Mouse (Mus musculus): ENCODE results near the gene Ranbp3l. TPM values are rescaled to one million over a fixed set of nuclear protein-coding genes. Genes with fewer than 3 reads are reported as not detected.

The Ranbp3l gene
- total RNA-seq, 4 experiments from 2014 or later: 6.9 to 11.6 (median 11.0) TPM

GRCm38 (mm10) chr15:9070912-9071555 is 103.3 kb downstream of the Ranbp3l start, which contains the start of gene Nadk2:
Gene Nadk2, plus strand, starts transcription at chr15:9071260.
- DNase-seq (ENCODE audit: low spot score in 2 of 2): peak; percentile 88 to 98

GRCm38 (mm10) chr15:9071556-9072544 is 104.1 kb downstream of the Ranbp3l start:
- peak; percentile 24 to 33 for DNase-seq (ENCODE audit: low spot score in 2 of 2)

GRCm38 (mm10) chr15:9072630-9073029 is 104.9 kb downstream of the Ranbp3l start:
- DNase-seq (ENCODE audit: low spot score in 2 of 2): no peak

- DNase-seq (ENCODE audit: low spot score in 2 of 2): no peak
Observed at GRCm38 (mm10) chr15:9073067-9073608, 105.4 kb downstream of the Ranbp3l start.

GRCm38 (mm10) chr15:9073684-9074083 is 105.9 kb downstream of the Ranbp3l start:
- no peak for DNase-seq (ENCODE audit: low spot score in 2 of 2)

- no peak for DNase-seq (ENCODE audit: low spot score in 2 of 2)
Observed at GRCm38 (mm10) chr15:9074139-9074538, 106.4 kb downstream of the Ranbp3l start.

- no peak for DNase-seq (ENCODE audit: low spot score in 2 of 2)
Observed at GRCm38 (mm10) chr15:9074671-9075070, 106.9 kb downstream of the Ranbp3l start.

GRCm38 (mm10) chr15:9075608-9076200 is 108.0 kb downstream of the Ranbp3l start:
- DNase-seq (ENCODE audit: low spot score in 2 of 2): no peak

GRCm38 (mm10) chr15:9078481-9079300 is 110.9 kb downstream of the Ranbp3l start:
- DNase-seq (ENCODE audit: low spot score in 2 of 2): no peak

- no peak for DNase-seq (ENCODE audit: low spot score in 2 of 2)
Observed at GRCm38 (mm10) chr15:9079626-9080025, 111.9 kb downstream of the Ranbp3l start.

- DNase-seq (ENCODE audit: low spot score in 2 of 2): no peak
Observed at GRCm38 (mm10) chr15:9080206-9080605, 112.5 kb downstream of the Ranbp3l start.

- no peak for DNase-seq (ENCODE audit: low spot score in 2 of 2)
Observed at GRCm38 (mm10) chr15:9081294-9081693, 113.5 kb downstream of the Ranbp3l start.

- DNase-seq (ENCODE audit: low spot score in 2 of 2): no peak
Observed at GRCm38 (mm10) chr15:9082753-9083152, 115.0 kb downstream of the Ranbp3l start.

- no peak for DNase-seq (ENCODE audit: low spot score in 2 of 2)
Observed at GRCm38 (mm10) chr15:9086813-9087212, 119.1 kb downstream of the Ranbp3l start.

- no peak for DNase-seq (ENCODE audit: low spot score in 2 of 2)
Observed at GRCm38 (mm10) chr15:9087421-9087820, 119.7 kb downstream of the Ranbp3l start.

- DNase-seq (ENCODE audit: low spot score in 2 of 2): no peak
Observed at GRCm38 (mm10) chr15:9087895-9088682, 120.3 kb downstream of the Ranbp3l start.

GRCm38 (mm10) chr15:9088683-9089072 is 120.9 kb downstream of the Ranbp3l start:
- no peak for DNase-seq (ENCODE audit: low spot score in 2 of 2)

GRCm38 (mm10) chr15:9089136-9089720 is 121.5 kb downstream of the Ranbp3l start:
- DNase-seq (ENCODE audit: low spot score in 2 of 2): no peak

- DNase-seq (ENCODE audit: low spot score in 2 of 2): no peak
Observed at GRCm38 (mm10) chr15:9090662-9091061, 122.9 kb downstream of the Ranbp3l start.
